Mouse (Mus musculus) forebrain, embryonic 14.5 days (tissue): ENCODE results near the gene Ksr2. TPM values are rescaled to one million over a fixed set of nuclear protein-coding genes. Genes with fewer than 3 reads are reported as not detected.

Experiments
- ATAC-seq: fragments of 200-750 bp; cut with Nextera tagmentation; 2 replicates; pipeline ENCODE4 v1.8.0; 2017; ENCODE audit warnings: mild to moderate bottlenecking, moderate library complexity
- DNase-seq: peaks from one replicate; pipeline ENCODE4 v3.0.0-alpha.2; 2015; ENCODE audit warnings: low spot score
- H3K27ac ChIP-seq: fragments of 300-500 bp; sonication (generic); 2 replicates; pipeline ENCODE4 v1.5.1; 2014; ENCODE audit warnings: low read depth, mild to moderate bottlenecking, control low read depth, low read length, moderate library complexity
- H3K27me3 ChIP-seq: fragments of 300-500 bp; sonication (generic); replicated peaks from 2 replicates; pipeline ENCODE4 v1.6.1; 2014; ENCODE audit warnings: low read length, control low read depth, mixed read lengths; ENCODE audit not compliant: control insufficient read depth, insufficient read depth
- H3K36me3 ChIP-seq: fragments of 300-500 bp; sonication (generic); 2 replicates; pipeline ENCODE4 v1.6.1; 2014; ENCODE audit warnings: low read length, control low read depth; ENCODE audit not compliant: control insufficient read depth, insufficient read depth
- H3K4me1 ChIP-seq: fragments of 300-500 bp; sonication (generic); 2 replicates; pipeline ENCODE4 v1.6.1; 2014; ENCODE audit warnings: antibody characterized with exemption, low read length, control low read depth; ENCODE audit not compliant: control insufficient read depth, insufficient read depth
- H3K4me2 ChIP-seq: fragments of 300-500 bp; sonication (generic); 2 replicates; pipeline ENCODE4 v1.6.1; 2014; ENCODE audit warnings: mild to moderate bottlenecking, control low read depth, low read length
- H3K4me3 ChIP-seq: fragments of 300-500 bp; sonication (generic); 2 replicates; pipeline ENCODE4 v1.5.1; 2014; ENCODE audit warnings: low read depth, low read length, control low read depth
- H3K9ac ChIP-seq: fragments of 300-500 bp; sonication (generic); 2 replicates; pipeline ENCODE4 v1.6.1; 2014; ENCODE audit warnings: mild to moderate bottlenecking, low read length, control low read depth, moderate library complexity
- H3K9me3 ChIP-seq: fragments of 300-500 bp; sonication (generic); replicated peaks from 2 replicates; pipeline ENCODE4 v1.6.1; 2016; ENCODE audit warnings: low read length, control low read depth, mixed read lengths; ENCODE audit not compliant: control insufficient read depth
- WGBS: fragments of 180-500 bp; shearing (Covaris S2); extraction: QIAGEN DNeasy Blood & Tissue Kit; methylation state at CpG from one replicate; pipeline ENCODE4 v1.1.7; 2014; 5-methylcytosine and 5-hydroxymethylcytosine counted together
- polyA plus RNA-seq: library from polyadenylated mRNA; unstranded; fragments of >200 nt; fragmentation: Nextera tagmentation; extraction: Ambion mirVana; gene quantifications from 2 replicates; pipeline ENCODE4 v1.2.1, GENCODE M21; 2014

The Ksr2 gene
- polyA plus RNA-seq, 1 experiment from 2014 or later: 1.4 TPM

GRCm38 (mm10) chr5:117810930-117811329 is 397.1 kb downstream of the Ksr2 start:
- Histone ChIP-seq H3K4me1 (no peaks in the 10 kb centered on the region), H3K9me3 (no peaks in the 10 kb centered on the region), H3K9ac (no peak overlapping the region), H3K27me3 (no peaks in the 10 kb centered on the region), H3K27ac (no peak overlapping the region), H3K36me3 (no peaks in the 10 kb centered on the region), H3K4me3 (no peak overlapping the region), H3K4me2 (no peak overlapping the region)
- DNase-seq (no peak), ATAC-seq (no peak)
- 92% methylated on average over 7 of the region's 7 CpGs for WGBS

GRCm38 (mm10) chr5:117818800-117819199 is 405.0 kb downstream of the Ksr2 start:
- ATAC-seq (no peak), DNase-seq (no peak)
- H3K4me2 ChIP-seq: no peak overlapping the region

GRCm38 (mm10) chr5:117820445-117820844 is 406.6 kb downstream of the Ksr2 start:
- DNase-seq: no peak
- Histone ChIP-seq H3K36me3 (no peaks in the 10 kb centered on the region), H3K9me3 (no peaks in the 10 kb centered on the region), H3K27me3 (no peaks in the 10 kb centered on the region), H3K4me1 (no peaks in the 10 kb centered on the region), H3K27ac (no peak overlapping the region), H3K9ac (no peak overlapping the region), H3K4me3 (no peak overlapping the region), H3K4me2 (no peak overlapping the region)
- ATAC-seq: no peak
- 86% methylated on average over 7 of the region's 7 CpGs for WGBS

More at GRCm38 (mm10) chr5:117818800-117819199, 405.0 kb downstream of the Ksr2 start:
- Histone ChIP-seq H3K9me3 (no peaks in the 10 kb centered on the region), H3K36me3 (no peaks in the 10 kb centered on the region), H3K9ac (no peak overlapping the region), H3K27ac (no peak overlapping the region), H3K4me3 (no peak overlapping the region), H3K27me3 (no peaks in the 10 kb centered on the region), H3K4me1 (no peaks in the 10 kb centered on the region)
- 87% methylated on average over 6 of the region's 6 CpGs for WGBS

DNA sequence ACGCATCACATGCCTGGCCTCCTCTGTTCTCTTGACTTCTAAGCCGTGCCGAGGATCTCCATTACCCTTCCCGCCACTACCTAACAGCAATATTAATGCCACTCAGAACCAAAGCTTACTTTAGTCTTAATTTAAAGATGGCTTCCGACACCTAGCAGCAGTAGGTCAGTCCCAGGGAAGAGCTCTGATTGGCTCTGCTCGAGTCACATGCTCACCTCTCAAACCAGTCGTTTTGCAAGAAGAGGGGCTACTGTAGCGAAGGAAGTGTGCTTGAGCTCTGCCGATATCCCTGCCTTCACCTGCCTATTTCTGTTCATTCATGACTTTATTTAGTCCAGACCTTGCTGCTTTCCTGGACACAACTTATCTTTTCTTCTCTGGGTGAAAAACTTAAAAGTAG is 410.0 kb downstream of the Ksr2 start:
- WGBS: 94% methylated on average over 9 of the region's 9 CpGs
- Histone ChIP-seq H3K9ac (no peak overlapping the region), H3K36me3 (no peaks in the 10 kb centered on the region), H3K4me2 (no peak overlapping the region), H3K4me1 (no peaks in the 10 kb centered on the region), H3K4me3 (no peak overlapping the region), H3K27me3 (no peaks in the 10 kb centered on the region), H3K9me3 (no peaks in the 10 kb centered on the region), H3K27ac (no peak overlapping the region)
- no peak for DNase-seq
- no peak for ATAC-seq

DNA sequence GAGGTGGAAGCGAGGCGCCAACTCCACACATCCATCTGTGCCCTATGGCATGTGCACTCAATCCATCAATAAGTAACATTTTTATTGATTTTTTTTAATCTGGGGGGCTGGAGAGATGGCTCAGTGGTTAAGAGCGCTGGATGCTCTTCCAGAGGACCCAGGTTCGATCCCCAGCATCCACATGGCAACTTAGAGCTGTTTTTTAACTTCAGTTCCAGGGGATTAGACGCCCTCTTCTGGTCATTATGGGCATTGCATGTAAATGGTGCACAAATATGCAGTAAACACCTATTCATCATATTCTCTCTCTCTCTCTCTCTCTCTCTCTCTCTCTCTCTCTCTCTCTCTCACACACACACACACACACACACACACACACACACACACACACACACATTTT is 410.7 kb downstream of the Ksr2 start:
- WGBS: 79% methylated on average over 5 of the region's 5 CpGs
- Histone ChIP-seq H3K9ac (no peak overlapping the region), H3K4me2 (no peak overlapping the region), H3K36me3 (no peaks in the 10 kb centered on the region), H3K9me3 (no peaks in the 10 kb centered on the region), H3K27me3 (no peaks in the 10 kb centered on the region), H3K4me1 (no peaks in the 10 kb centered on the region), H3K27ac (no peak overlapping the region), H3K4me3 (no peak overlapping the region)
- DNase-seq: no peak
- ATAC-seq: no peak

Other genes with a start within 250 kb of the Ksr2 start
- 1,292 and 1,314 TPM in 2 replicates for gene Pebp1, start 126.4 kb upstream of the Ksr2 start, polyA plus RNA-seq
- gene Vsig10, start 94.9 kb upstream of the Ksr2 start, polyA plus RNA-seq: 0.69 and 1.1 TPM in 2 replicates
- gene Wsb2, start 56.7 kb upstream of the Ksr2 start, polyA plus RNA-seq: 115 and 180 TPM in 2 replicates
- 47.6 and 54.7 TPM in 2 replicates for gene Rfc5, start 25.0 kb upstream of the Ksr2 start, polyA plus RNA-seq